Mouse (Mus musculus): Measurements from ENCODE around the gene Ccr10. TPM values are rescaled to one million over a fixed set of nuclear protein-coding genes. Genes with fewer than 3 reads are reported as not detected.

Gene Ccr10
- polyA plus RNA-seq, 1 experiment = 1.0 TPM

GRCm38 (mm10) chr11:101173631-101174388, 1.4 kb downstream of the Ccr10 start:
- Histone ChIP-seq H3K4me3 (replicated peaks; ENCODE audit: insufficient read depth, low read depth, low read length) (peak overlapping the region; percentile 22), H3K27ac (ENCODE audit: insufficient read depth, low read length) (peak overlapping the region; percentile 77), H3K27me3 (ENCODE audit: control insufficient read depth, insufficient read depth, low read length) (no peaks in the 10 kb centered on the region), H3K4me1 (ENCODE audit: control insufficient read depth, insufficient read depth, low read length) (peaks cover 25% of the 10 kb centered on the region)
- no peak for TF ChIP-seq POLR2A (IDR thresholded peaks at IDR 0.05; ENCODE audit: borderline replicate concordance, insufficient read depth, low read length)
- TF ChIP-seq CTCF (IDR thresholded peaks at IDR 0.05; ENCODE audit: borderline replicate concordance, insufficient read depth, low read depth, low read length) = peak; percentile 63
- 4% methylated on average over 61 of the region's 61 CpGs for WGBS
- peak; percentile 76 to 80 for DNase-seq

DNA sequence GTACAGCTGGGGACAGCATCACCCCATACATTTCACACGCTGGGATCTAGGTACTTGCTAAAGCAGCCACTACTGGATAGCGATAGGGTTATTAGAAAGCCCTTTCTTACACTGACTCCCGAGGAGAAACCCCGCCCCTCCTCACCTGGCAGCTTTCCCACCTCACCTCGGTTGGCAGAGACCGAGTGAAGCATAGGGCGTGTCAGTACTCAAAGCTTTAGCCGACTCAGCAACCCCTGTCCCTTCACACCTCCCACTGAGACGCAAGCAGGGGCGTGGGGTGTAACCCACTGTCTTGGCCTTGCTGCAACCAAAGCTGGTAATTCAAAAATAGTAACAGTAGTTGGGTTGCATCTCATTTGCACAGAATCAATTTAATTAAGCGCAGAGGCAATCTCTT, 2.1 kb downstream of the Ccr10 start:
- no peaks in the 10 kb centered on the region for H3K27me3 ChIP-seq (ENCODE audit: control insufficient read depth, insufficient read depth, low read length)
- 15% methylated on average over 11 of the region's 11 CpGs for WGBS
- peak; percentile 59 to 61 for DNase-seq
- H3K27ac ChIP-seq (ENCODE audit: insufficient read depth, low read length) = no peak overlapping the region
- peaks cover 27% of the 10 kb centered on the region for H3K4me1 ChIP-seq (ENCODE audit: control insufficient read depth, insufficient read depth, low read length)
- peak overlapping the region; percentile 11 for H3K4me3 ChIP-seq (replicated peaks; ENCODE audit: insufficient read depth, low read depth, low read length)
- TF ChIP-seq POLR2A (IDR thresholded peaks at IDR 0.05; ENCODE audit: borderline replicate concordance, insufficient read depth, low read length) (no peak), CTCF (IDR thresholded peaks at IDR 0.05; ENCODE audit: borderline replicate concordance, insufficient read depth, low read depth, low read length) (no peak)

GRCm38 (mm10) chr11:101172434-101172815, 2.8 kb downstream of the Ccr10 start:
- TF ChIP-seq CTCF (IDR thresholded peaks at IDR 0.05; ENCODE audit: borderline replicate concordance, insufficient read depth, low read depth, low read length) = no peak
- no peak for TF ChIP-seq POLR2A (IDR thresholded peaks at IDR 0.05; ENCODE audit: borderline replicate concordance, insufficient read depth, low read length)
- WGBS = 7% methylated on average over 5 of the region's 5 CpGs
- H3K4me3 ChIP-seq (replicated peaks; ENCODE audit: insufficient read depth, low read depth, low read length) = peak overlapping the region; percentile 61
- no peaks in the 10 kb centered on the region for H3K27me3 ChIP-seq (ENCODE audit: control insufficient read depth, insufficient read depth, low read length)
- H3K27ac ChIP-seq (ENCODE audit: insufficient read depth, low read length) = peak overlapping the region; percentile 89
- no peak for DNase-seq
- H3K4me1 ChIP-seq (ENCODE audit: control insufficient read depth, insufficient read depth, low read length) = peaks cover 29% of the 10 kb centered on the region

GRCm38 (mm10) chr11:101171721-101172433, 3.4 kb downstream of the Ccr10 start:
- TF ChIP-seq POLR2A (IDR thresholded peaks at IDR 0.05; ENCODE audit: borderline replicate concordance, insufficient read depth, low read length) (peak; percentile 64), CTCF (IDR thresholded peaks at IDR 0.05; ENCODE audit: borderline replicate concordance, insufficient read depth, low read depth, low read length) (no peak)
- Histone ChIP-seq H3K27me3 (ENCODE audit: control insufficient read depth, insufficient read depth, low read length) (no peaks in the 10 kb centered on the region), H3K4me1 (ENCODE audit: control insufficient read depth, insufficient read depth, low read length) (peaks cover 29% of the 10 kb centered on the region), H3K4me3 (replicated peaks; ENCODE audit: insufficient read depth, low read depth, low read length) (peak overlapping the region; percentile 61), H3K27ac (ENCODE audit: insufficient read depth, low read length) (peak overlapping the region; percentile 89)
- under 1% methylated on average over 31 of the region's 31 CpGs for WGBS
- peak; percentile 84 to 86 for DNase-seq

DNA sequence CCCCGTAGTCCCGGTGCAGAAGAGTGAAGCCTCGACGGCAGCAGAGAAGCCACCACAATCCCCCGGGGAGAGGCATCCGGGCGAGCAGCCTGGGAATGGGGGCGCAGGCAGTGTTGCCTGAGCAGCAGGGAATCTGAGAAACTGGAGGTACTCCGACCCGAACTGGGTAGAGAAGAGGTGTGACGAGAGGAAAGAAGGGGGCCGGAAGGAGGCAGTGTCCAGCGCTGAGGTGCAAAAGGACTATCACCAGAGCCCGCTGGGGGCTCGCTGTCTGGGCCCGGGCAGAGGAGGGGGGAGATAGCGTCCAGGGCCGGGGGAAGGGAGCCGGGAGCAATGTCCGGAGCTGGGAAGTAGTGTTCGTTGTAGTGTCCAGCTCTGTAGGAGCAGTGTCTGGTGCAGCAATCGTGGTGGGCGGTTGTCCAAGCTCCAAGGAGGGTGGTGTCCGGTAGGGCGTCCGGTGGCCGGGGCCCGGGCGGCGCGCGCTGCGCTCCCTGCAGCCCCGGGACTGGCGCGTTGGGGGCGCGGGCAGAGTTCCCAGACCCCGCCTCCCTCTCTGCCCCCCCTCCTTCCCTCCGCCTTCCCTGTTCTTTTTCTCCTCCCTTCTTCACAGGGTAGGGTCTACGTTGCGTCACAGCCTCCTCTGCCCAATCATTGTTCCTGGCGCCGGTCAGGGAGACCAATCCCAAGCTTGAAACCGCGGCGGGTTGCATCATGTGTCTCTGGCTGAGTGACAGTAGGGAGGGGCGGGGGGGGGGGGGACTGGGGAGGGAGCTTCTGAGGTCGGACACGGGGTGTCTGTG, 4.2 kb downstream of the Ccr10 start, which contains the start of gene Plekhh3:
Gene Plekhh3, minus strand, starts transcription at position 541 of the 800 bp plus-strand sequence.
- no peaks in the 10 kb centered on the region for H3K27me3 ChIP-seq (ENCODE audit: control insufficient read depth, insufficient read depth, low read length)
- H3K4me3 ChIP-seq (replicated peaks; ENCODE audit: insufficient read depth, low read depth, low read length) = peak within 1 kb of the TSS; percentile 91
- DNase-seq = peak; percentile 93 to 99
- TF ChIP-seq CTCF (IDR thresholded peaks at IDR 0.05; ENCODE audit: borderline replicate concordance, insufficient read depth, low read depth, low read length) (0 out of 2 replicates have a peak, but pooled peaks have one; percentile 1), POLR2A (IDR thresholded peaks at IDR 0.05; ENCODE audit: borderline replicate concordance, insufficient read depth, low read length) (peak; percentile 59; the same call in 1 of the 2 replicates)
- 1% methylated on average over 45 of the region's 50 CpGs for WGBS
- H3K27ac ChIP-seq (ENCODE audit: insufficient read depth, low read length) = peak within 1 kb of the TSS; percentile 93
- H3K4me1 ChIP-seq (ENCODE audit: control insufficient read depth, insufficient read depth, low read length) = peaks cover 29% of the 10 kb centered on the region

DNA sequence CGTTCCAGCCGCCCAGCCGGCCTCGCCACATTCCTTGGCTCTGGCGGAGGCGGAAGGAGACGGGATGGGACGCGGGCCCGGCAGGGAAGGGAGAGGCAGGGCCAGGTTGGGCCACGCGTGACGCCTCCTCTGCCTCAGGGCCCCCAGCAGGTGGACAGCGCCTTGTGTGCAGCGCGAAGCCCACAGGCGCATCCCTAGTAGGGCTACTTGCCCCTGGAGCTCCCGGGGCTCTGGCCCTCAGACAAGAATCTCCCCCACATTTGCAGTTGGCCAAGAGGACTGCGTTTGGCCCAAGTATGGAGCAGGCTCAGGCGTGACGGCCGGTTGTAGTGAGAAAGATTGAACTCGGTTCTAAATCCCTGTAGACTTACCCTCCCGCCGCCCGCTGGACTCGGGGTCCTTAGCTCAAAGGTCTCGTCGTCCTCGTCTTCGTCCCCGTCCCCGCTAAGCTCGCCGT, 4.9 kb downstream of the Ccr10 start, which contains the start of gene Cntnap1:
Gene Cntnap1, plus strand, starts transcription at position 170 of the 457 bp plus-strand sequence.
- Histone ChIP-seq H3K4me1 (ENCODE audit: control insufficient read depth, insufficient read depth, low read length) (peaks cover 29% of the 10 kb centered on the region), H3K4me3 (replicated peaks; ENCODE audit: insufficient read depth, low read depth, low read length) (peak within 1 kb of the TSS; percentile 91), H3K27ac (ENCODE audit: insufficient read depth, low read length) (peak within 1 kb of the TSS; percentile 93), H3K27me3 (ENCODE audit: control insufficient read depth, insufficient read depth, low read length) (no peaks in the 10 kb centered on the region)
- TF ChIP-seq CTCF (IDR thresholded peaks at IDR 0.05; ENCODE audit: borderline replicate concordance, insufficient read depth, low read depth, low read length) (no peak), POLR2A (IDR thresholded peaks at IDR 0.05; ENCODE audit: borderline replicate concordance, insufficient read depth, low read length) (no peak; the same call in 1 of the 2 replicates)
- WGBS = under 1% methylated on average over 35 of the region's 35 CpGs
- peak; percentile 78 to 79 for DNase-seq

Data from cerebellum, adult 2 months (tissue).